Mouse (Mus musculus) MEL (cell line): ENCODE measurements around the gene Sod1.

Experiments
- CTCF ChIP-seq, 3 experiments: IDR thresholded peaks in 2 of 3; conservative IDR thresholded peaks in 1 of 3; 2 replicates each; pipeline ENCODE4 v1.5.1; 2011 to 2012; ENCODE audit warnings: low read length in 3 of 3, low read depth in 2 of 3, mild to moderate bottlenecking in 2 of 3, improper control_type of control experiment in 1 of 3, inconsistent platforms in 1 of 3, mixed read lengths in 1 of 3, moderate library complexity in 1 of 3; ENCODE audit not compliant: control insufficient read depth in 1 of 3, insufficient read depth in 1 of 3, poor library complexity in 1 of 3, severe bottlenecking in 1 of 3
- E2F4 ChIP-seq: IDR thresholded peaks from 2 replicates; pipeline ENCODE4 v1.6.1; 2011; ENCODE audit warnings: low read depth, low read length, improper control_type of control experiment, borderline replicate concordance
- MXI1 ChIP-seq: IDR thresholded peaks from 2 replicates; pipeline ENCODE4 v1.6.1; 2011; ENCODE audit warnings: mild to moderate bottlenecking, low read depth, low read length, improper control_type of control experiment
- USF2 ChIP-seq, 2 experiments: IDR thresholded peaks; 2 replicates each; pipeline ENCODE4 v1.6.1; 2011 to 2012; ENCODE audit warnings: improper control_type of control experiment in 2 of 2, low read length in 2 of 2, borderline replicate concordance in 1 of 2, inconsistent platforms in 1 of 2, low read depth in 1 of 2, mild to moderate bottlenecking in 1 of 2; ENCODE audit not compliant: insufficient read depth in 1 of 2
- ZMIZ1 ChIP-seq: IDR thresholded peaks from 2 replicates; pipeline ENCODE4 v1.6.1; 2012; ENCODE audit warnings: low read depth, mild to moderate bottlenecking, inconsistent platforms, low read length, improper control_type of control experiment, moderate library complexity

- TF ChIP-seq MXI1, result no peak
- TF ChIP-seq CTCF (IDR thresholded peaks at IDR 0.05 in 2 of 3, conservative IDR thresholded peaks at IDR 0.05 in 1 of 3; ENCODE audit: control insufficient read depth in 1 of 3, insufficient read depth in 1 of 3, low read depth in 2 of 3, low read length in 3 of 3, poor library complexity in 1 of 3, severe bottlenecking in 1 of 3), result no peak
- no peak for TF ChIP-seq USF2 (IDR thresholded peaks at IDR 0.05; ENCODE audit: borderline replicate concordance in 1 of 2, insufficient read depth in 1 of 2, low read depth in 1 of 2, low read length in 2 of 2)
- no peak for TF ChIP-seq E2F4
- no peak for TF ChIP-seq ZMIZ1
Observed at GRCm38 (mm10) chr16:90211767-90212166, 8.8 kb upstream of the Sod1 start.
